Mouse (Mus musculus) kidney, adult 8-10 months (tissue): Measurements from ENCODE around the gene Tomm20.
"Not testable (repeated sequence)": the region's sequence is repeated elsewhere in the genome, so short reads cannot be mapped to it uniquely, and the experiment has no call there.

Experiments
- DNase-seq, 2 experiments: peaks; one replicate each; pipeline ENCODE4 v3.0.0; 2022

Gene Tomm20

DNA sequence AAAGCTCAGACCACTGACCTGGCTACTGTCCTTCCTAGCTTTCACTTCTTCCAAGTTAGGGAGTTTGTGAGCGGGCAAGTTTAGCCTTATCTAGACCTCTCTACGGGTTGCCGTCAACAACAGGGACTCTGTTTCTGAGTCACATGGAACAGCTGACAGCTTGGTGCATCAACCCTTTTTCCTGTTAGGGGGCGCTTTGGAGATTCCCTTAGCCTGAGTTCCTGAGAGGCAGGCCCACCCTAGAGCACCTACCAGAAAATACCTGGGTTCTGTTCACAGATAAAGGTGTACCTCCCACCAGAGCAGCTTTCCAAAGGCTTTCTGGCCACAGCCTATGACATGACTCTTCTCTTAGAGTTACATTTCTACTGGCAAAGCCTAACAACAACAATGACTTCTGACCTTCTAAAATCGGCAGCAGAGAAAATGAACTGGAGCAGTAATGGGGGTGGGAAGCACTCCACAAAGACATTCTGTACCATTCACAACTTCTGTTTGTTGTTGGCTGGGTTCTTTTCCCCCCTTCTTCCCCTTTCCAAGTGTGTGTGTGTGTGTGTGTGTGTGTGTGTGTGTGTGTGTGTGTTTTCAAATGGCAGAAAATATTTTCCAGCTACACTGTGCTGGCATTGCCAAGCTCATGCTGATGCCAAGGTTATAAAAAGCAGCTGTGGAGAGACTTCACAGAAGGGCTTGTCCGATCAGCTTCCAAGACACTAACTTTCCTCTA, 28.3 kb downstream of the Tomm20 start:
- no peak for DNase-seq

DNA sequence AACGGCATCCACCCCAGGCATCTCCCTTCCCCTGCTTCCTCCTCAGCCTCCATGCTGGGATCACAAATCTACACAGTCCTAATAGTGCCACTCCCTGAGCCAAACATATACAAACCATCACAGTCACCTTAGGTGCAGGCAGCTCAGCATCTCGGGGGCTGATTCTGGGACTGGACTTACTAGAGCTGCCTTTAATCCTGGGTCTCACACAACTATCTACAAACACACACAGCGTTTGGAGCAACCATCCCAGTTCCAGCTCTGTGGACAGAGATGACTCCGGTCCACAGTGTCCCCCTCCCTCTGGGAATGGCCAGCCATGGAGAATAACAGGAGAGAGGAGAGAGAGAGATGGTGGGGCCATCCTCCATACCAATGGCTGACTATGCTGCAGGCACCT, 29.0 kb downstream of the Tomm20 start:
- no peak for DNase-seq

DNA sequence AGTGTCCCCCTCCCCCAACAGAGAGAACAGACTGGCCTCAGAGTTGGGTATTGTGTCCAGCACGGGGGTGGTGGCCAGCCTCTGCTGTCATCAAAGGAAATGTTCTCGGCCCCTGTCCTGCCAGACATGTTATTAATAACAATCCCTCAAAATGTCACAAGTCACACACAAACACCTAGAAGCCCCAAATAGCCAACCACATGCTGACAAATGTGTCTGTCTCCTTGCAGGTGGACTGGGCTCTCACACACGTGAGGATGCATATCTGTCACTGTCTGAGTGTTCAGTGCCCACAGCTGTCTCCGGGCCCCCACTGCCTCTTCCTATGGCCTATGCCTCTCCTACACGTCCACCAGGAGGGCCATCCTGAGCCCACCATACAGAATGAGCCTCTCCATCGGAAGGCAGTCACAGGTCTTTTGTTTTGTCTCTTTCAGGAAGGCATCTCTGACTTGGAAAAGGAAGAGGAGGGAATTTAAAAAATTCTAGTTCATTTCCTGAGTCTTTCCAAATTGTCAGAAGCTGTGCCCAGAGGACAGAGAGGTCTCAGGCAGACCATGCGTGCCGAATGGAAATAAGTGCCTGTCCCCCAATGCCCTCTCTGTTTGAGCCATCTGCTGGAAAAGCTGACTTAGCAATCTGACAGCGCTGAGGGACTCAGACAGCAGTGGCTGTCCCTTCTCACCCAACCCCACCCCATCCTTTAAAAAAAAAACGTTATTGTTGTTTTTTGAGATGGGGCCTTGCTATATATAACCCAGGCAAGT, 30.9 kb downstream of the Tomm20 start:
- peak in 1 of 2 experiments; percentile 51 for DNase-seq

DNA sequence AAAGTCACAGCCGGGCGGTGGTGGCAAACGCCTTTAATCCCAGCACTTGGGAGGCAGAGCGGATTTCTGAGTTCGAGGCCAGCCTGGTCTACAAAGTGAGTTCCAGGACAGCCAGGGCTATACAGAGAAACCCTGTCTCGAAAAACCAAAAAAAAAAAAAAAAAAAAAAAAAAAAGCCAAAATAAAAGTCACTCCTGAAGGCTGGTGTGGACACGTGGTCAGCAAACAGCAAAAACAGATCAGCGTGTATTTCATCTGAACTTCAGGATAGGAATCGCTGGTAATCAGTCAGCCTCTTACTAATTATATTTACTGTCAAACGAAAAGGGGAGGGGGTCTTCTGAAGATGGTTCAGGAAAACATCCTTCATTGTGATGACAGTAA, 31.5 kb downstream of the Tomm20 start:
- DNase-seq: not testable (repeated sequence)

DNA sequence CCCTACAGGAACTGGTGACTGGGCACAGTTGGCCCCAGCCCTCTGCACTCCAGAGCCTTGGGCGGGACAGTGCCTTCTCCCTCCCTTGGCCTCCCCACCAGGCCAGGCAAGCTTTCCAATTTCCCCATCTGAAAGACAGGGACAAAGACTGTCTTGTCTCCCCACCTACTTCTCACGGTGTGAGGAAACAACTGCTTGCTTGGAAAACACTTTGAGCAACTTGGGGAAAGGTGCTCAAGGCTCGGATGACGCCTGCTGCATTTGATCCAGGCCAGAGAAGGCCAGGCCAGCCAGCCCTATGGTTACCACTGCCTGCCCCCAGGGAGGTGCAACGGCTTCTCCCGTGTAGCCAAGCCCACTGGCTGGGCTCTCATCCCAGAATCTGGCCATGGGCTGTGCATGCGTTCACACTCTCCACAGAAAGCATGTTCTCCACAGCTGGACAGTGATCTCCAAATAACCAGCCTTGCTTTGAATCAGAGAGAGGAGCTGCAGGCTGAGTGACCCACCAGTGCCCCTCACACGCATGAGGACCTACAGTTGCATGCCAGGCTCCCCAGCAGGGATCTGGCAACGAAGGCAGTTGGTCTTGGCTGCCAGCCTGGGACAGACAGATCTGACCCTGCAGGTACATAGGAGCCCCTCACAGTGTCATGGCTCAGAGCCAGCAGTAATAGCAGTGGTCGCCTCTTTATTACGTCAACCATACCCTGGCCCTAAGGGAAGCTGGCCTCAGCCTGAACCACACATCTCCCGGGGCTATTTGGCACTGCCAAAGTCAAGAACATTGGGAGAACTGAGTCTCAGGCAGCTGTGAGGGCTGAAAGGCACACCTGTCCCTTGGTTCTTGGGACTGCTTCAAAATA, 32.2 kb downstream of the Tomm20 start:
- DNase-seq: peak; percentile 63 to 64

DNA sequence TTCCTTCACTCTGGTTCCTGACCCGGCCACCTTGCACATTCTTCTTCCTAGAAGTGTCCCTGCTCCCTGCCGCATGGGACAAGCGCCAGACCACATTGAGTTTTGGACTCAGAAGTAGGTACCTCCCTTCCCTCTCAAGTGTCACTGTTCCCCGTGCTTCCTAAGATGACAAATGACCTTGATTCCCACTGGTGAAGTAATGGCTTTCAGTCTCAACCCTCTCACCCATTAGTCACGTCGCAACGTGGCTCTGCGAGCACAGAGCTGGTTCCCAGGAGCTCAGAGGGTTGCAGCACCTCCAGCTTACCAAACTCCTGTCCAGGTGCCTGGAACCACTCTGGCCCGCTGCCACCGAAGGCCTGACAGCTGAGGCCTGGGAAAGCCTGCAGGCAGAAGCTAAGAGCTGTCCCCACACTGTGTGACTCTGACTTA, 36.3 kb downstream of the Tomm20 start:
- peak; percentile 61 for DNase-seq

DNA sequence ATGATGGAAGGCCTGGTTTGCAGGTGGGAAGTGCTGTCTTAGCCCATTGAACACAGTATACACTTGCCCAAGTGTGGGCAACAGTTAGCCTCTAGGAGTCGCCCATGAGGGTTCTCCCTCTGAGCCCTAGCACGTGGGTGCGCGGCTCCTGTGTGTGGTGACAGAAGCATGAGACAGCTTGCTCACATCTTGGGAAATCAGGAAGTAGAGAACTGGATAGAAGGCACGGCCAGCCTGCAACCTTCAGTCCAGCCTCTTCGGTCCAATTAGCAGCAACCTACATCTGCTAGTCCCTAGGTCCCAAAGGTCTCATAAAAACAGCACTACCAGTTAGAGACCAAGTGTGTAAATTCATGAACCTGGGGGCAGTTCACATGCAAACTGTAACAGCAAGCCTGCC, 36.8 kb downstream of the Tomm20 start:
- no peak for DNase-seq

DNA sequence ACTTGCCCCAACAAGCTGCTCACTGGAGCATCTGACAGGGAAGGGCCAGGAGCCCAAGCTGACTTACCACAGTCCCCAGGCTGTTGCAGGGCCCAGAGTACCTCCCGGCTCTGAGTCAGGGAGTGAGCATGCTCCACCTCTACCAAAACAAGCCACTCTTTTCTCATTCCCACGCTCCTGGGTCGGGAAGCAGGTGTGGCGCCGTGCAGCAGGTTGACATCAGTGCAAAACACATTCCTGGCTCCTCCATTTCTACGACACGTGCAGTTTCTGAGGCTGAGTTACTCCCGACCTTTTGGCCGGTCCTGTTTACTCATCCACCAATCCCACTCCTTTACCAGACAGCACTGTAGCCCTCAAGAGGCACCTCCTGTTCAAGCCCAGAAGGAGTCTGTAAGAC, 37.7 kb downstream of the Tomm20 start:
- peak; percentile 69 to 71 for DNase-seq

DNA sequence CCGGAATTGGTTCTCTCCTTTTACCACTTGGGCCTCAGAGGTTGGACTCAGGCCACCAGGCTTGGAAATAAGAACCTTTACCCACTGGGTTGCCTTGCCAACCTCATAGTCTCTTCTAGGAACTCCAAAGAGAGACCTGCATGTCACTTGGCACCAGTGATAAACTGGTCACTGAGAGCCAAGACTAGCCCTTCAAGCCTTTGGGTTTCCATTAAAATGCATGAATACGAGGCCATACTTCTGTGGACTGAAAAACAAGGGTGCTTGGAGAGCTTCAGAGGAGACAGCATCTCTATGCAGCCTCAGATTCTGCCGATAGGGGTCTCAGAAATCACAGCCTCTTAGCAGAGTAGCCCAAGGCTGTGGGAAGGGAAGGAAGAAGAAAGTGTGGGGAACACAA, 38.3 kb downstream of the Tomm20 start:
- DNase-seq: peak; percentile 65 to 71

DNA sequence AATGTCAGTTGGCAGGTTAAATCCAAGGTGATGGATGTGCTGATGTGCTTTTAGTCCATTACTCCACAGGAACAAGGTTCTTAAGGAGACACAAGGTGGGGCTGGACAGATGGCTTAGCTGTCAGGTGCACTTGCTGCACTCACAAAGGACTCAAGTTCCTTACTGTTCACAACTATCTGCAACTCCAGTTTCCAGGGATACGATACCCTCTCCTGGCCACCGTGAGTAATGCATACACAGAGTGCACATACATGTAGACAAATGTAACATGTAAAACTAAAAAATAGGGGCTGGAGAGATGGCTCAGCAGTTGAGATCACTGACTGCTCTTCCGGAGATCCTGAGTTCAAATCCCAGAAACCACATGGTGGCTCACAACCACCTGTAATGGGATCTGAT, 40.3 kb downstream of the Tomm20 start:
- no peak for DNase-seq

DNA sequence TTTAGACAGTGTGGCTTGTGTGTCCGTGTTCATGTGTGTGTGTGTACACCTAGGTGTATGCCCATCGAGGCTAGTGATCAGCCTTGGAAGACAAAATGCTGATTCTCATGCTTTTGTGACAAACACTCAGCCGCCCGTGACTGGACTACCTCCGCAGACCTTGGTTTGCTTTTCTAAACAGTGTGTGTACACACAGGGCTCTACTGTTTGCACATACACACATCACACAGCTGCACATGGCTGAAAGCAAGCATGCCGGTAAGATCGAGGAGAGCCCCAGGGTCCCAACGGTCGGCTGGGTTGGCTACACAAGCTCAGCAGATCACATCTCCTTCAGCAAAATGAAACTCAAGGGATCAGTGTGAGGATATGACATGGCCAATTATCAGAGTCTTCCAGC, 41.7 kb downstream of the Tomm20 start:
- DNase-seq: no peak

DNA sequence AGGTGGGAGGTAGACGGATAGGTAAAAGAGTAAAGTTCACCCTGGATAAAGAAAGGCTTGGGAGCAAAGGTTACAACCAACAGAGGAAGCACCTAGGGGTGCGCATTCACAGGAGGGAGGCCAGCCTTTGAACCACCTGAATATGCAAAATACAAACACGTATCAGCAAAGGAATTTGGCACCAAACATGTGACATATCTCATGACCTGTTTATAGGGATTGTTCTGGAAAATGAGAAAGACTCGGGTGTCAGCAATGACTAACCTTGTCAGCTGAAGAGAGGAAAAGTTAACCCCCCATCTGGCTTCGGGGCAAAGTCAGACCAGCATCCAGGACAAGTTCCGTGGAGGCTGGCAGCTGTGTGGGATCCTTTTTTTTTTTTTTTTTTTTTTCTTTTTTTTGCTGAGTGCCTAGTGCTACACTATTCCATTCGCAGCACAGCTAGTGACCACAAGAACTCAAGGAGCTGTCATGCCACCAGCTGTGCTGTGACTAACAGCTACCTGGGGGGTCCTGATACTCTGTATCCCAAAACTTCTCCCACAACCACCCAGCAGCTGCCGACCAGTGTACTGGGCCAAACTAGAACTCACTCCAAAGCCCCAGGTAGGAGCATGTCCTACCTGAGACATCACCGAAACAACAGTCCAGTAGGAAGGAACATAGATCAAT, 42.3 kb downstream of the Tomm20 start:
- peak; percentile 63 to 87 for DNase-seq

DNA sequence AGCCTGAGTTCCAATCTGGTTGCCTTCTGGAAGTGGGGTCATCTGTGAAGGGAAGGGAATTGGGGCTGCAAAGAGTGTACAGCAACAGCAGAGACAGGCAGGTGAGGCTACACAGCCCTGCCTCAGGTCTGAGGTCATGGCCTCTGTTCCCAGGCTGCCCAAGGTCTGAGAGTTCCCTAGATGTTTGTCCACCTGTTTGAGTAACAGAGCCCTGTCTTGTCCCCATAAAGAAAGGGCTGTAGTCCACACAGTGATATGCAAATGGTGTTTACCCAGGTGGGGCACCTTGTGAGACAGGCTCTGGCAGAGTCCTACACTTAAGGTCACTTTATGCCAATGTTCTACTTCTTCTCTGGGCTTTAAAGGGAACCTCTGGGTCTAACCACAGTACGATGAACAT, 44.0 kb downstream of the Tomm20 start:
- DNase-seq: no peak

DNA sequence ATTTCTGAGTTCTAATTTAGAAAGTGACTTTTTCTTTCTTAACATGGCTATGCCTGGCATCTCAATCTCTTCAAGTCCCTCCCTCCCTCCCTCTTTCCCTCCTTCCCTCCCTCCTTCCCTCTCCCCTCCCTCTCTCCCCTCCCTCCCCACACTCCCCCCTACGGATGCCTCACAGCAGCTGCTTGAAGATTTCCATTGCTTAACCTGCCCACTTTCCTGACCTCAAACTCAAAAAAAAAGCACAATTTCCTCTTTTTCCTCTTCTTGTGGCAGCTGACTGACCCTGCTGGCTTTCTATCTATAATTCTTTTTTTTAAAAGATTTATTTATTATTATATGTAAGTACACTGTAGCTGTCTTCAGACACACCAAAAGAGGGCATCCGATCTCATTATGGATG, 44.6 kb downstream of the Tomm20 start:
- no peak for DNase-seq

DNA sequence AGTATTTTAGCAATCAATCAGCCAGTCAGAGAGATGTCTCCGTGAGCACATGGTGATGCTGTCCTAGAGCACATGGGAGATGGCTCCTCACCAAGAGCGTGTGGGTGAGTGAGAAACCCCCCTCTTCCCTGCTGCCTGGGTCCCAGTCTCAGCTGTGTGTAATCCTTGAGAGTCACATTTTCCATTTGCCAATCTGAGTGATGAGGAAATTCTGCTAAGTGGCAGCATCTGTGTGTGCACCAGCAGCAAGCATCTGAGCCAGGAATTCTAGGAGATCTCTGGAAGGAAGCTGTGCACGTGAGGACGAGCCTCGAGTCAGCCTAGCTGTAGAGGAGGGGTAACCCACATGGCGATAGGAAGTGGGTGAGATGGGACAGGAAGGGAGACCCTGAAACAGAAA, 50.5 kb downstream of the Tomm20 start:
- DNase-seq: no peak

DNA sequence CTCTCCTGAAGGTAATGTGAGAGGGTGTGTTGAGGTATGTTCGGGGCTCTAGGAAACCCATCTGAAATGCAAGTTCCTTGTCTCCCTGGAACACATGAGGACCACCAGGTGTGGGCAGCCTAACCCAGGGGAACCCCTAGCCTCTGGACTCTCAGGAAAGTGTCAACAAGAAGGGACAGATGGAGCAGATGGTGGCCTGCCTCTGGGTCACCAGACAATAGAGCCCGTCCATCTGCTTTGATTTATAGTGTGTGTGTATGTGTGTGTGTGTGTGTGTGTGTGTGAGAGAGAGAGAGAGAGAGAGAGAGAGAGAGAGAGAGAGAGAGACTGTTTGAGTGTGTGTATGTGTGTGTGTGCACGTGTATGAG, 58.0 kb downstream of the Tomm20 start:
- no peak for DNase-seq

DNA sequence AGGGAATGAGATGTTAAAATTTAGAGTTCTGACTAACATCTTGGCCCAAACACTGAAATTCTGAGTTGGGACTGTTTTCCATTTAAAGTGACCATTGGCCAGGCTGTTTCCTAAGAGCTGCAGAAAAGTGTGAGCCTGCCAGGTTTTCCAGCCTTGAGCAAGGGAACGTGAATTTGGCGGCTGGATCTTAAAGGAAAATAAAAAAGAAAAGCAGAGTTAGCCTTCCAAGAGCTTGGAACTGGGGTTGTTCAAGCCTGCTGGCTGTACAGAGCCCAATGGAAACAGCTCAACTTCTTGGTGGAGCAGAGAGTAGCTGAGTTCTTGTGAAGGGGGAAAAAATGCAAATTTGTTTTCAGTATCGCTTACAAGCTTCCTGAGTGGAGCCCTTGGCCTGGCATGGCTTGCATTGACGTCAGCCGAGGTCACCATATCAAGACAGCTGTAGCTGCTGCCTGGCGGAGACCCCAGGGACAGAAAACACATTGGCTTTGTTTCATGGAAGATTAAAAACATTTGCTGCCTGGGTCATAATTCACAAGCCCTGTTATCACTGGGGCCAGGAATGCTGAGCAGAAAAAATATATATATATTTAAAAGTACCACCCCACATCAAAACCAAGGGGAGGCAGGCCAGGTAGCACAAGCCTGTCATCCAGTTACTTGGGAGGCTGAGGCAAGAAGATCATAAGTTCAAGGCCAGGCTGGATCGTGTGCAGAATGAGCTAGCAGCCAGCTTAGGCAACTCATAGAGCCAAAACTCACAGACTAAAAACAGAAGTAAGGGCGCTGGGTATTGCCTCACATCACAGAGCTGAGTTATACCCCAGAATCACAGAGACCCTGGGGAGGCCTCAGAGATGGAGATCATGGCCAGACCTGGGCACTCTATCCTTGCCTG, 58.7 kb downstream of the Tomm20 start:
- peak; percentile 60 to 65 for DNase-seq

DNA sequence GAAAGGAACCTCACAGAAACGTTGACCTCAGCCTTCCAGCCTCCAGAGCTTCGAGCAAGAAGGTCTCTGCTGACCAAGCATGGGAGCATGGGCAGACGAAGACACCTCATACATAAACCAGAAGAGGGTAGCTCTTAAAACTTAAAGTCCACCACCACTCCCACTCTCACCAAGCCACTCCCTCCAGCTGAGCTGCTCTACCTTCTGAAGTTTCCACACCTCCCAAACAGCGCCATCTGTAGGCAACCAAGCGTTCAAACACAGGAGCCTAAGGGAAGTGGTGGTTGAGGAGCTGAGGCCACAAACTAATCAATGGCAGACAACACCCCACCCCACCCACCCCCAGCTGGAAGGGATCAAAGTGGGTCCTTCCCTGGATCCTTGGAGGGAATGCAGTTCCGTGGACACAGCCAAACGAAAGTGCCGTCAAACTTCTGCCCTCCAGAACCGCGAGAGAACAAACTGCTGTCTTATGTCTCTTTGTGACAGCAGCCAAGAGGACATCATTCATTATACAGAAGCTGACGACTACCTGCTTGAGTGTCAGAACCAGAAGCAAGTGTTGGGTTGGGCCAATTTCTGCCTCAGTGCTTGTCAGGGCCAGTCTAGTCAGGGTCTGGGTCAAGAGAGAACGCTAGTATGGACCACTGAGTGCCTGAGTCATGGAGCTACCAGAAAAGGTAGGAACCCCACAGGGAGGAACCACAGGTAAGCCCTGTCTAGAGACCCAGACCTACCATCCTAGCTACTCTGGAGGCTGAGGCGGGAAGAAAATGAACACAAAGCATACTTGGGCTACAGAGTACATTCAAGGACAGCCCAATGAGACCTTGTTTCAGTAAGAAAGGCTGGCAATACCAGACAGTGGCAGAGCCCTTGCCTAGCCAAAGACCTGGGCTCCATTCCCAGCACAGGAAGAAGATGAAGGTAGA, 59.8 kb downstream of the Tomm20 start:
- no peak for DNase-seq

DNA sequence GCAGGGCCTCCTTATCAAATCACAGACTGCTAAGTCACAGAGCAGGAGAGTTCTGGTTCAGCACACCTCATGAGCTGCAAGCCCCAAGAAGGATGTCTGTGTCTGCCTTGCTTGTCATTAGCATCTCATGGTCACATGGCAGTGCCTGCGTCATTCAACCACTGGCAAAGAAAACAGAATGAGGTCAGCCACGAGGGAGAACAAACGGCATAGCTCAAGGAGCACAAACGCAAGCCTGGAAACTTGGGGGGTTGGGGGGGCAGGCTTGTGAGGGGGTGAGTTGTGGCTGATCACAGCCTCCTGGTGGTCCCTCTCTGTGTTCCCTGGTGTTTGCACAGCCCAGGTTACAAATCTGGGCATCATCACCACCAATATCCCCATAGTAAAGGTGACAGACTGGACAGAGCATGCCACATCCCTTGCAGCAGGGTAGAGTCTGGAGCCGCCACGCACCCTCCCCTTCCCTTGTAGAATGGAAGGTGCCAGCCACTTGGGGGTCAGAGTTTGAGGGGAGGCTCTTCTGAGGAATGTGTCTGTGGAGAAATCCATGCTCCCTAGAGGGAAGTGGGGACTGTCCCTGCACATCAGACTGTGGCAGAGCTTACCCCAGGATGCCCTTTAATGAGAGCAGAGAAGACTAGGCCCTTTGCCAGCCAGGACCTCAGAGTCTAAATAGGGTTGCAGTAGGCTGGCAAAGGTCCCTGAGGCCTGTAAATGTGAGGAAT, 61.3 kb downstream of the Tomm20 start:
- no peak for DNase-seq

DNA sequence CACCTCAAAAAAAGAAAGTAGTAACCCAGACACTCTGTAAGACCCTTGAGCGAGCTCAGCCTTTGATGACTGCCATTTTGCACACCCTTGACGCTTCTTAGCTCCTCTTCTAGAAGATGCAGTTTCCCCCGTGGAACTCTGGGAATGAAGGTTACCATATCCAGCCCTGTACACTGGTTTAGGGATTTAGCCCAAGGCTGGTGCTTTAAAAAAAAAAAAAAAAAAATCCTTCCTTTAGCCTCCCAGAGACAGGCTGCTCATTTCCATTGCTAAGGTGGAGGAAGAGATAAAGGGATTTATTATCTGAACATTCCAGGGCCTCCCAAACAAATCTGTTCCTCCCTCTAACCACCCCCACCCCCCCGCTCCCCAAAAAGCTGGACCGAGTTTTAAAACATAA, 61.9 kb downstream of the Tomm20 start:
- no peak for DNase-seq
